Mouse (Mus musculus) E14TG2a.4 (cell line): ENCODE measurements at regions not wholly inside any gene's neighbourhood (a gene's known extent, or its start where the extent isn't known, plus 50 kb on each side); places are given as distances from the start of the nearest gene placed in this dataset.

Experiments
- CTCF ChIP-seq: conservative IDR thresholded peaks from 2 replicates; pipeline ENCODE4 v1.5.1; 2014; ENCODE audit warnings: low read length
- POU5F1 ChIP-seq: IDR thresholded peaks from 2 replicates; pipeline ENCODE4 v1.6.1; 2014; ENCODE audit warnings: low read length, borderline replicate concordance

DNA sequence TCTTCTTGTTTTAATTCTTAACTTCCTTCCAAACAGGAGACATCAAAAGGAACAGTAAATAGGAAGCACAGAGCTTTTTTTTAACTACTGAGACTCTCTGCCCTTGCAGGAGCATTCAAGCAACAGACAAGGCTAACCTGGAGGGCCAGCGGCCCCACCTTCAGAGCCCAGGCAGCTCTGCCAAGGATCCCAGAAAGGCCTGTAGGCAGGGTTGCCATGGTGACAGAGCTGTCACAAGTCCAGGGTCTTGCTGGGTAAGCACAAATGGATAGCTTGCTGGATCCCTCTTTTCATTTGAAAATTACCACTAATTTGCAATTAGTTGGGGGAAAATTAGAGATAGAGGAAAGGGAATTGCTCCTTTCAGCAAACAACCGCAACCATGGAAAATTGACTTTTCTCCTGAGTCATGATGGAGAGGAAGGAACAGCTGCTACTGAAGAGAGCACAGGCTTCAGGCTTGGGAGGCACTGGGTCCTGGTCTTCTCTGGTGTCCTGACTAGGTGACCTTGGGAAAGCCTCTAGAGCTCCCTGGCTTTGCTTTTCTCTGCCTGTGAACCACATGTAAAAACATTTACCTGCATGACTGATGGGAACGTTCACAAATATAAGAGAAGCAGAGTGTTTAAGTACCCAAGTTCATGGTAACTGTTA lies 477.5 kb upstream of the Cdh5 start:
- TF ChIP-seq POU5F1 (no peak), CTCF (no peak)
